Mouse (Mus musculus): ENCODE data around the gene Lrtm1.

- TF ChIP-seq CTCF (IDR thresholded peaks at IDR 0.05; ENCODE audit: control insufficient read depth, insufficient read depth, insufficient replicate concordance, low read depth, low read length) (no peak), POLR2A (IDR thresholded peaks at IDR 0.05; ENCODE audit: control insufficient read depth, low read depth, low read length) (no peak)
Observed at GRCm38 (mm10) chr14:29038246-29038645, 20.2 kb downstream of the Lrtm1 start.
